Mouse (Mus musculus): ENCODE results near the gene Cend1. TPM values are rescaled to one million over a fixed set of nuclear protein-coding genes. Genes with fewer than 3 reads are reported as not detected.

Gene Cend1
- total and polyA plus RNA-seq, 2 experiments from 2014 or later: 0.27 to 1.8 TPM

DNA sequence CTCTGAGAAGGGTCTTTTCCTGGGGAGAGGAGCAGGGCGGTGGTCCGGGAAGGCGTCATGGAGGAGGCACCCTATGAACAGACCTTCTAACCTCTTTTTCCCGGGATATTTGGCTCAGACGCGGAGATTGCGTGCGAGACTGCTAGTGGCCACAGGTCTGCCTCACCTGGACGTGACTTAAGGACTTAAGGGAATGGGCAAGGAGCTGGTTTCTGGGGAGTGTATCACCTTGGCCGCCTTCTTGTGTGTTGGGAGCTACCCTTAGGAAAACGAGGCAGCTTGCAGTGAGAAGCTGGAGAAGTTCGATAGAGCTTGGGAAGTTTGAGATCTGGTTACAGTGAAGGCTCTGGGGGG is 46.5 kb upstream of the Cend1 start:
- Histone ChIP-seq H3K4me2 (ENCODE audit: low read depth, low read length) (peak overlapping the region; percentile 93), H3K9me3 (replicated peaks; ENCODE audit: control insufficient read depth, low read length) (no peaks in the 10 kb centered on the region), H3K9ac (replicated peaks; ENCODE audit: low read depth, low read length) (peak overlapping the region; percentile 80), H3K4me3 (ENCODE audit: low read depth, low read length) (peak overlapping the region; percentile 69), H3K27me3 (ENCODE audit: control insufficient read depth, insufficient read depth, low read length) (no peaks in the 10 kb centered on the region), H3K4me1 (ENCODE audit: control insufficient read depth, insufficient read depth) (peaks cover 36% of the 10 kb centered on the region), H3K36me3 (replicated peaks; ENCODE audit: control insufficient read depth, insufficient read depth, low read length) (peaks cover 20% of the 10 kb centered on the region), H3K27ac (ENCODE audit: low read depth) (peak overlapping the region; percentile 96)
- TF ChIP-seq CTCF (IDR thresholded peaks at IDR 0.05; ENCODE audit: low read depth) (no peak), EP300 (IDR thresholded peaks at IDR 0.05; ENCODE audit: low read depth) (no peak)
- under 1% methylated on average over 12 of the region's 12 CpGs for WGBS
- ATAC-seq (ENCODE audit: insufficient read depth, low read depth) (no peak), DNase-seq (ENCODE audit: low spot score) (no peak)

- Histone ChIP-seq H3K36me3 (replicated peaks; ENCODE audit: control insufficient read depth, insufficient read depth, low read length) (peaks cover 26% of the 10 kb centered on the region), H3K4me3 (ENCODE audit: low read depth, low read length) (peak within 1 kb of the TSS; percentile 69), H3K27ac (ENCODE audit: low read depth) (peak within 1 kb of the TSS; percentile 96), H3K4me2 (ENCODE audit: low read depth, low read length) (peak within 1 kb of the TSS; percentile 93), H3K9me3 (replicated peaks; ENCODE audit: control insufficient read depth, low read length) (no peaks in the 10 kb centered on the region), H3K9ac (replicated peaks; ENCODE audit: low read depth, low read length) (peak within 1 kb of the TSS; percentile 80), H3K27me3 (ENCODE audit: control insufficient read depth, insufficient read depth, low read length) (no peaks in the 10 kb centered on the region), H3K4me1 (ENCODE audit: control insufficient read depth, insufficient read depth) (peaks cover 37% of the 10 kb centered on the region)
- ATAC-seq (ENCODE audit: insufficient read depth, low read depth) (peak; percentile 56), DNase-seq (ENCODE audit: low spot score) (peak; percentile 71)
- WGBS: under 1% methylated on average over 85 of the region's 87 CpGs
- TF ChIP-seq EP300 (IDR thresholded peaks at IDR 0.05; ENCODE audit: low read depth): no peak; the same call in 1 of the 2 replicates
- no peak for TF ChIP-seq CTCF (IDR thresholded peaks at IDR 0.05; ENCODE audit: low read depth)
Observed at GRCm38 (mm10) chr7:141475011-141475804, 45.9 kb upstream of the Cend1 start, which contains the start of the genes Polr2l and Tspan4. TSS of gene Polr2l (minus strand) at chr7:141475132. TSS of gene Tspan4 (plus strand) at chr7:141475240.

DNA sequence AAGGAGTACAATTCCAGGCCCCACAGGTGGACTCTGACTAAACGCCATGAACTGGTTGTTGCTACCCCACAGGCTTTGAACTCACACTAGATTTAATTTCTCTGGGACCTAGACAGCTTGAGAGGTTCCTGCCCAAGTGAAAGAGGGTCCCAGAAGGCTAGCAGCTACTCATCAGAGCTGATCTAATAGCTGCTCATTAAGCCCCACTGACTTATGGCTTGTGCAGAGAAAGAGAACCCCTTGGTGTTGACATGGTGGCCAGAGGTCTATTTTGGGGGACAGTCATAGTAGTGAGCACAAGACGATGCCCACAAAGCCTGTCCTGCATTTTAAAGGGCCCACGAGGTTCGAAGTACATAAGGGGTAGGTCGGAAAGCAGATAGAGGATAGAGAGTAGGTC is 44.9 kb upstream of the Cend1 start:
- Histone ChIP-seq H3K4me1 (ENCODE audit: control insufficient read depth, insufficient read depth) (peaks cover 48% of the 10 kb centered on the region), H3K4me2 (ENCODE audit: low read depth, low read length) (peak overlapping the region; percentile 93), H3K9me3 (replicated peaks; ENCODE audit: control insufficient read depth, low read length) (no peaks in the 10 kb centered on the region), H3K27me3 (ENCODE audit: control insufficient read depth, insufficient read depth, low read length) (no peaks in the 10 kb centered on the region), H3K9ac (replicated peaks; ENCODE audit: low read depth, low read length) (peak overlapping the region; percentile 80), H3K36me3 (replicated peaks; ENCODE audit: control insufficient read depth, insufficient read depth, low read length) (peaks cover 32% of the 10 kb centered on the region), H3K4me3 (ENCODE audit: low read depth, low read length) (peak overlapping the region; percentile 69), H3K27ac (ENCODE audit: low read depth) (no peak overlapping the region)
- WGBS: 5% methylated on average over 5 of the region's 5 CpGs
- no peak for DNase-seq (ENCODE audit: low spot score)
- ATAC-seq (ENCODE audit: insufficient read depth, low read depth): no peak
- TF ChIP-seq EP300 (IDR thresholded peaks at IDR 0.05; ENCODE audit: low read depth) (no peak), CTCF (IDR thresholded peaks at IDR 0.05; ENCODE audit: low read depth) (no peak)

DNA sequence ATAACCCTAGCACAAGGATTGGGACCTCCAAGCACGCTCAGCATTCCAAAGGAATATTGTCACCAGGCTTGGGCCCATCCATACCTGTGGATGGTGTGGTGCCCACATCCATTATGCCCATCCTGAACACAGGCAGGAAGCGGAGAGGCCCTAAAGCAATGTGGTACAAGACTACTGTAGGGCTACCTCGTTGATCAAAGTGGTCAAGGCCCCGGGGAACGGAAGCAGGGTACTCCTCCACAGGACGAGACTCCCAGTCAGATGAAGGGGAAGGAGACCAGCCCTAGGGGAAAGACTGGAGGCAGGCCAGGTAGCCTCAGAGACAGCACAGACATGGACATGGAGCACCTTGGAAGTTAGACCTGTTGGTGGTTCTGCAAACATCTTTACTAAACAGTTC is 43.5 kb upstream of the Cend1 start:
- no peak overlapping the region for H3K4me3 ChIP-seq (ENCODE audit: low read depth, low read length)
- no peaks in the 10 kb centered on the region for H3K27me3 ChIP-seq (ENCODE audit: control insufficient read depth, insufficient read depth, low read length)
- 82% methylated on average over 6 of the region's 6 CpGs for WGBS
- no peak for ATAC-seq (ENCODE audit: insufficient read depth, low read depth)
- no peak for TF ChIP-seq EP300 (IDR thresholded peaks at IDR 0.05; ENCODE audit: low read depth)
- TF ChIP-seq CTCF (IDR thresholded peaks at IDR 0.05; ENCODE audit: low read depth): no peak
- H3K4me2 ChIP-seq (ENCODE audit: low read depth, low read length): no peak overlapping the region
- no peak for DNase-seq (ENCODE audit: low spot score)
- no peaks in the 10 kb centered on the region for H3K9me3 ChIP-seq (replicated peaks; ENCODE audit: control insufficient read depth, low read length)
- no peak overlapping the region for H3K9ac ChIP-seq (replicated peaks; ENCODE audit: low read depth, low read length)
- peaks cover 32% of the 10 kb centered on the region for H3K36me3 ChIP-seq (replicated peaks; ENCODE audit: control insufficient read depth, insufficient read depth, low read length)
- peaks cover 45% of the 10 kb centered on the region for H3K4me1 ChIP-seq (ENCODE audit: control insufficient read depth, insufficient read depth)
- H3K27ac ChIP-seq (ENCODE audit: low read depth): no peak overlapping the region

- no peaks in the 10 kb centered on the region for H3K27me3 ChIP-seq (ENCODE audit: control insufficient read depth, insufficient read depth, low read length)
- peaks cover 40% of the 10 kb centered on the region for H3K4me1 ChIP-seq (ENCODE audit: control insufficient read depth, insufficient read depth)
- ATAC-seq (ENCODE audit: insufficient read depth, low read depth) (no peak), DNase-seq (ENCODE audit: low spot score) (no peak)
- H3K36me3 ChIP-seq (replicated peaks; ENCODE audit: control insufficient read depth, insufficient read depth, low read length): peaks cover 32% of the 10 kb centered on the region
- no peak overlapping the region for H3K27ac ChIP-seq (ENCODE audit: low read depth)
- no peaks in the 10 kb centered on the region for H3K9me3 ChIP-seq (replicated peaks; ENCODE audit: control insufficient read depth, low read length)
- no peak for TF ChIP-seq EP300 (IDR thresholded peaks at IDR 0.05; ENCODE audit: low read depth)
- TF ChIP-seq CTCF (IDR thresholded peaks at IDR 0.05; ENCODE audit: low read depth): no peak
- H3K4me2 ChIP-seq (ENCODE audit: low read depth, low read length): no peak overlapping the region
- H3K9ac ChIP-seq (replicated peaks; ENCODE audit: low read depth, low read length): no peak overlapping the region
- 79% methylated on average over 6 of the region's 6 CpGs for WGBS
- H3K4me3 ChIP-seq (ENCODE audit: low read depth, low read length): no peak overlapping the region
Observed at GRCm38 (mm10) chr7:141472226-141472625, 42.9 kb upstream of the Cend1 start.
